8 mouse cellular contexts compared by ENCODE assay signal in the genomic region with DNA sequence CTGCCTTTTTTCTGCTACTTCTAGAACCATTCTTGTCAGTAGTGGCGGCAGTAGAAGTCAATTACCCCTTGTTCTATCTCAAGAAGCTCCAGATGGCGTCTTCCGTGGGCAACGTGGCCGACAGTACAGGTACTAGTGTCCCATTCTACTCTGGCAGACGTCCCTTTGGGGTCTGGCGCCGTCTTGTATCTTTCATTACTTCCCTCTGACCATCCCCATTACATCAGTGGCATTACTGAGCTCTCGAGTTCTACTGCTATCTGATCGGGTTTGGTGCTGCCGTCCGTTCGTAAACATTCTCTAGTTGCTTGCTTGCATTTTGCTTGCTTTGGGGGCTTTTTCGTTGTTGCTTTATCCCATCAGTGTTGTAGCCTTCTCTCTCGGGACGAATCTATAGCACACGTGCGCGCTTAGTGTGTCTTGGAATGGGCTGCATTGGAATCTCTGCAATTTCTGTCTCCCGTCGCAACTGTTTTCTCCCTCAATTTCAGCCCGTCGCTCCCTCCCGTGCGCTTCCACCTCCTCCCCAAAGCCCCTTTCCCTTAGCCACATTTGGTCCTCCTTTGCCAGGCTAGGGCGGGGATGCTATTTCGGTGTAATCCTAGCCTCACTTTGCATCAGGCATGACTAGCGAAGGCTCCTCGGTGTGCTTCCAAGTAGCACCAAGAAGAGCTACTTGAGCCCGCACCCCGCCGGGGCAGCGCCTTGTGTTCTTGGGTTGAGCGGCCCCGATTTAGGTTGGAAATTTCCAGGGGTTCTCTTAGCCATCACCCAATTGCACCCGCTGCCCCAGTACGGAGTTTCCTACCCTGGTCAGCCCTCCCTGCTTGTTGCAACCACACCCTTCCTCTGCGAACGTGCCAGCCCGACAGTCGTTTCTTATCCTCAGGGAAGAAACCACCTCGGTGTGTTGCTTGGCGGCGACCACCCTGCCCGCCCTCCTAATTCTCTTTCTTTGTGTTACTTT. TPM values are rescaled to one million over a fixed set of nuclear protein-coding genes. Genes with fewer than 3 reads are reported as not detected.
DNase-seq lines count a peak whose midpoint lies in the region; ATAC-seq lines count a peak whose summit lies in the region.

No protein-coding gene starts in this region.

- peak; percentile 97 for DNase-seq in heart, adult 11 months
- no peak for DNase-seq in heart, postnatal 25 days (ENCODE audit: low spot score)
- peak; percentile 53 to 56 for DNase-seq in cerebellum, postnatal 25 days
- DNase-seq in gastrocnemius, postnatal 10 days: peak; percentile 21
- DNase-seq in intestine, embryonic 14.5 days (ENCODE audit: low spot score): peak; percentile 66
- DNase-seq in limb, embryonic 11.5 days (ENCODE audit: low spot score): peak; percentile 52
- peak; percentile 36 for DNase-seq in spleen, adult 12 weeks (ENCODE audit: low spot score)

- H3K4me2 ChIP-seq in intestine, embryonic 14.5 days (ENCODE audit: low read length): peak overlapping the region; percentile 68
- H3K4me2 ChIP-seq in limb, embryonic 11.5 days (ENCODE audit: low read depth, severe bottlenecking): peak overlapping the region; percentile 49
- peak overlapping the region; percentile 60 for H3K4me2 ChIP-seq in midbrain, embryonic 12.5 days (replicated peaks)

- peak overlapping the region; percentile 69 for H3K4me3 ChIP-seq in intestine, embryonic 14.5 days (ENCODE audit: low read depth, low read length)
- peak overlapping the region; percentile 66 for H3K4me3 ChIP-seq in limb, embryonic 11.5 days (ENCODE audit: low read depth, low read length)
- peak overlapping the region; percentile 67 for H3K4me3 ChIP-seq in midbrain, embryonic 12.5 days

- ATAC-seq in intestine, embryonic 14.5 days (replicated peaks; ENCODE audit: low FRiP score, low TSS enrichment, low read depth): peak; percentile 24
- ATAC-seq in limb, embryonic 11.5 days (ENCODE audit: insufficient number of reproducible peaks, low FRiP score, low TSS enrichment, low read depth): peak; percentile 21; the same call in 1 of the 2 replicates
- ATAC-seq in midbrain, embryonic 12.5 days (ENCODE audit: low FRiP score, low read depth): peak; percentile 51

- no peaks in the 10 kb centered on the region for H3K36me3 ChIP-seq in intestine, embryonic 14.5 days (ENCODE audit: control insufficient read depth, insufficient read depth, low read length)
- H3K36me3 ChIP-seq in limb, embryonic 11.5 days (ENCODE audit: control insufficient read depth, insufficient read depth, low read length): peaks cover 2% of the 10 kb centered on the region; the same call in 1 of the 2 replicates
- H3K36me3 ChIP-seq in midbrain, embryonic 12.5 days: no peaks in the 10 kb centered on the region

- 0 out of 2 replicates have a peak, but pooled peaks cover 11% of the 10 kb centered on the region for H3K27me3 ChIP-seq in intestine, embryonic 14.5 days (replicated peaks; ENCODE audit: control insufficient read depth, insufficient read depth, low read length)
- H3K27me3 ChIP-seq in limb, embryonic 11.5 days (ENCODE audit: control insufficient read depth, insufficient read depth, low read length): peaks cover 18% of the 10 kb centered on the region
- H3K27me3 ChIP-seq in midbrain, embryonic 12.5 days: peaks cover 8% of the 10 kb centered on the region; the same call in 1 of the 2 replicates

- H3K4me1 ChIP-seq in intestine, embryonic 14.5 days (replicated peaks; ENCODE audit: control insufficient read depth, insufficient read depth, low read length): 0 out of 2 replicates have a peak, but pooled peaks cover 4% of the 10 kb centered on the region
- H3K4me1 ChIP-seq in limb, embryonic 11.5 days (ENCODE audit: control insufficient read depth, insufficient read depth, low read length): no peaks in the 10 kb centered on the region
- peaks cover 7% of the 10 kb centered on the region for H3K4me1 ChIP-seq in midbrain, embryonic 12.5 days

- peak overlapping the region; percentile 84 for H3K9ac ChIP-seq in intestine, embryonic 14.5 days (ENCODE audit: low read length)
- H3K9ac ChIP-seq in limb, embryonic 11.5 days (ENCODE audit: low read length): peak overlapping the region; percentile 83
- H3K9ac ChIP-seq in midbrain, embryonic 12.5 days (replicated peaks): peak overlapping the region; percentile 83

- peak overlapping the region; percentile 80 for H3K27ac ChIP-seq in intestine, embryonic 14.5 days (ENCODE audit: low read depth)
- peak overlapping the region; percentile 45; the same call in 1 of the 2 replicates for H3K27ac ChIP-seq in limb, embryonic 11.5 days (replicated peaks; ENCODE audit: low read depth, low read length)
- H3K27ac ChIP-seq in midbrain, embryonic 12.5 days (replicated peaks): peak overlapping the region; percentile 83

- intact Hi-C loops in heart, postnatal 25 days (cut with DNase I): no loop called here

- WGBS in intestine, embryonic 14.5 days: 13% methylated on average over 45 of the region's 45 CpGs
- WGBS in limb, embryonic 11.5 days: 12% methylated on average over 45 of the region's 45 CpGs
- whole genome bisulfite sequencing in midbrain, embryonic 12.5 days: 22% methylated on average over 45 of the region's 45 CpGs

- H3K9me3 ChIP-seq in intestine, embryonic 14.5 days (ENCODE audit: control insufficient read depth, low read length): no peaks in the 10 kb centered on the region
- no peaks in the 10 kb centered on the region for H3K9me3 ChIP-seq in limb, embryonic 11.5 days (ENCODE audit: control insufficient read depth, low read length)
- no peaks in the 10 kb centered on the region for H3K9me3 ChIP-seq in midbrain, embryonic 12.5 days

RNA-seq across cellular contexts. Expression of gene Ogt, which starts 0.6 kb away (rescaled TPM):
- total RNA-seq in heart, postnatal 25 days (2021): 10 to 100 TPM; 56.0 to 62.5 TPM
- 10 to 100 TPM; 56.5 to 82.2 TPM for total RNA-seq in gastrocnemius, postnatal 10 days (2021)
- 181 and 194 TPM in 2 replicates for polyA plus RNA-seq in intestine, embryonic 14.5 days (2014; fragmentation: Nextera tagmentation; extraction: Ambion mirVana)
- 215 and 218 TPM in 2 replicates for polyA plus RNA-seq in limb, embryonic 11.5 days (2014; fragmentation: Nextera tagmentation; extraction: Ambion mirVana)
- polyA plus RNA-seq in midbrain, embryonic 12.5 days (2016; fragmentation: Nextera tagmentation; extraction: Ambion mirVana): 219 and 228 TPM in 2 replicates
